Mouse (Mus musculus) heart, embryonic 10.5 days (tissue): ENCODE data around the gene Abcc4. TPM values are rescaled to one million over a fixed set of nuclear protein-coding genes. Genes with fewer than 3 reads are reported as not detected.

Source experiments
- DNase-seq: peaks from one replicate; pipeline ENCODE4 v3.0.0-alpha.2; 2017; ENCODE audit warnings: low spot score
- H3K27ac ChIP-seq: fragments of 300-500 bp; sonication (generic); 2 replicates; pipeline ENCODE4 v1.5.1; 2016; ENCODE audit warnings: mild to moderate bottlenecking
- H3K27me3 ChIP-seq: fragments of 300-500 bp; sonication (generic); 2 replicates; pipeline ENCODE4 v1.6.1; 2016; ENCODE audit warnings: mild to moderate bottlenecking; ENCODE audit not compliant: poor library complexity, insufficient read depth, severe bottlenecking
- H3K36me3 ChIP-seq: fragments of 300-500 bp; sonication (generic); 2 replicates; pipeline ENCODE4 v1.6.1; 2016; ENCODE audit warnings: mild to moderate bottlenecking, moderate library complexity
- H3K4me1 ChIP-seq: fragments of 300-500 bp; sonication (generic); 2 replicates; pipeline ENCODE4 v1.6.1; 2016; ENCODE audit warnings: mild to moderate bottlenecking
- H3K4me3 ChIP-seq: fragments of 300-500 bp; sonication (generic); 2 replicates; pipeline ENCODE4 v1.5.1; 2016; ENCODE audit warnings: mild to moderate bottlenecking, moderate library complexity
- H3K9me3 ChIP-seq: fragments of 300-500 bp; sonication (generic); 2 replicates; pipeline ENCODE4 v1.6.1; 2016; ENCODE audit warnings: mild to moderate bottlenecking, moderate library complexity
- WGBS: fragments of 180-500 bp; shearing (Covaris S2); methylation state at CpG from one replicate; pipeline ENCODE4 v1.1.7; 2016; 5-methylcytosine and 5-hydroxymethylcytosine counted together
- polyA plus RNA-seq: library from polyadenylated mRNA; unstranded; fragments of >200 nt; fragmentation: Nextera tagmentation; extraction: Ambion mirVana; gene quantifications from 2 replicates; pipeline ENCODE4 v1.2.1, GENCODE M21; 2016

Gene Abcc4
- polyA plus RNA-seq, 1 experiment from 2014 or later: 1.9 TPM

DNA sequence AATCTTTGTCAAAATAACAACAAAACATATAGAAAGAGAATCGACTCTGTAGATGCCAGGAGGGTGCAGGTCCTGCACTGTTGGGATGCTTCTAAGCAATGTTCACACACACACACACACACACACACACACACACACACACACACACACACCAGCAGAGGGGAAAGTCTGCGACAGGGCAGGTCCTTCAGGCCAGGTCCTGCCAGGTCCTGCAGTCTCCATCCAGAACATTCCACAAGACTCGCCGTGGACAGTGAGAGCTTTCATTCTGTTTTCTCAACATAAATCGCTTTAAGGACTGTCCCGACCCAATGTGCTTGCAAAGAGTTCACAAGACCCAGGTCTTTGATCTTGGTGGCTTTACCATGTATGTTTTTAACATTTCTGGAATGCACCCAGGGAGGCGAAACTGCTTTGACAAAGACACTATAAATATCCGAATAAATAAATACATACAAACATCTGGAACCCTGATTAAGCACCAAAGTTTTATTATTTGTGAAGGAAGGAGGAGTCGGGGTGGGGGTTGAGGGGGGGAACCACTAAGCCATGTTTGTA, 133.3 kb downstream of the Abcc4 start:
- H3K36me3 ChIP-seq: no peaks in the 10 kb centered on the region
- H3K27ac ChIP-seq: no peak overlapping the region
- no peak for DNase-seq
- H3K27me3 ChIP-seq: no peaks in the 10 kb centered on the region
- no peak overlapping the region for H3K4me3 ChIP-seq
- no peaks in the 10 kb centered on the region for H3K4me1 ChIP-seq
- 81% methylated on average over 9 of the region's 9 CpGs for WGBS
- no peaks in the 10 kb centered on the region for H3K9me3 ChIP-seq

DNA sequence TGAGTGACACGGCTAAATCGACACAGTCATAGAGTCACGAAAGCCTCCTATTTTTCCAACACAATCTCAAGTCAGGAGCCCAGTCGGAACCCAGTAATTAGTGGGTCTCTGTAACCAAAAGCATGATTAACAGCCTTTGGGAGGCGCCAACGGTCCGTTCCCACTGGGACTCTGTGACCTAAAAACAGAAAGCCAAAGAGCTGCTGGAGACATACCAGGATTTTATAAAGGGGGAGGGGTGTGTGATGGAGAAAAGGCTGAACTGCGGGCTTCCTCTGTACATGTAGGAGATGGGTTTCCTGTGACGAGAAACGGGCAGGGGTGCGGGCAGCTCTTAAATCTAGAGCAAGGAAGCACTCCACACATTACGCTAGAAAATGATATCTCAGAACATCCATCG, 136.4 kb downstream of the Abcc4 start:
- H3K4me1 ChIP-seq: no peaks in the 10 kb centered on the region
- H3K9me3 ChIP-seq: no peaks in the 10 kb centered on the region
- DNase-seq: no peak
- no peak overlapping the region for H3K4me3 ChIP-seq
- 84% methylated on average over 13 of the region's 13 CpGs for WGBS
- no peaks in the 10 kb centered on the region for H3K27me3 ChIP-seq
- H3K27ac ChIP-seq: no peak overlapping the region
- no peaks in the 10 kb centered on the region for H3K36me3 ChIP-seq

GRCm38 (mm10) chr14:118568116-118568673, 137.8 kb downstream of the Abcc4 start:
- DNase-seq: no peak
- no peak overlapping the region for H3K4me3 ChIP-seq
- H3K27me3 ChIP-seq: no peaks in the 10 kb centered on the region
- H3K27ac ChIP-seq: no peak overlapping the region
- no peaks in the 10 kb centered on the region for H3K9me3 ChIP-seq
- no peaks in the 10 kb centered on the region for H3K4me1 ChIP-seq
- 74% methylated on average over 17 of the region's 17 CpGs for WGBS
- H3K36me3 ChIP-seq: no peaks in the 10 kb centered on the region

GRCm38 (mm10) chr14:118566809-118567208, 139.2 kb downstream of the Abcc4 start:
- H3K36me3 ChIP-seq: no peaks in the 10 kb centered on the region
- H3K27ac ChIP-seq: no peak overlapping the region
- WGBS: 77% methylated on average over 5 of the region's 5 CpGs
- H3K4me3 ChIP-seq: no peak overlapping the region
- no peaks in the 10 kb centered on the region for H3K9me3 ChIP-seq
- H3K27me3 ChIP-seq: no peaks in the 10 kb centered on the region
- DNase-seq: no peak
- H3K4me1 ChIP-seq: 0 out of 2 replicates have a peak, but pooled peaks cover 2% of the 10 kb centered on the region

DNA sequence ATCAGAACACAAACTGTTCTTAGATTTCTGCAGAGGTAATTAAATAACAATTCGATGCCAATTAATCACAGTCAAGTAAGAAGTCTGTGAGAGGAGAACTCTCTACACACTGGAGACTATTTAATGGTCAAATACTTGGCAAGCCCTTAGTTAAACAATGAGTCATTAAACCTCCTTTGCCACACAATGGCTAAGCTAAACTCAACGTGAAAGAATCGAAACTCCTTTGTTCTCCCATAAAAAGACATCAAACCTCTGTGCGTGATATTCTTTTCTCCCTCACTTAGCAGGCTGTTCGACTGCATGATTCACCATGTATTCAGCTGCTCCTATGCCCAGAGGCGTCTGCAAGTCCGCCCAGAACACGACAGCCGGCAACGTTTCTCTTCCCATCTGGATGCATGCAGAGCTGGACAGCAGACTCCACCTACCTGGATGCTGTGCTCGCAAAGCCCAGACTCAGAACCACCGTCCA, 139.8 kb downstream of the Abcc4 start:
- DNase-seq: no peak
- no peaks in the 10 kb centered on the region for H3K27me3 ChIP-seq
- H3K4me1 ChIP-seq: 0 out of 2 replicates have a peak, but pooled peaks cover 4% of the 10 kb centered on the region
- 70% methylated on average over 12 of the region's 12 CpGs for WGBS
- H3K36me3 ChIP-seq: no peaks in the 10 kb centered on the region
- no peak overlapping the region for H3K27ac ChIP-seq
- no peak overlapping the region for H3K4me3 ChIP-seq
- H3K9me3 ChIP-seq: no peaks in the 10 kb centered on the region

GRCm38 (mm10) chr14:118565696-118566095, 140.3 kb downstream of the Abcc4 start:
- no peak overlapping the region for H3K4me3 ChIP-seq
- 0 out of 2 replicates have a peak, but pooled peaks cover 4% of the 10 kb centered on the region for H3K4me1 ChIP-seq
- no peaks in the 10 kb centered on the region for H3K27me3 ChIP-seq
- no peaks in the 10 kb centered on the region for H3K36me3 ChIP-seq
- 86% methylated on average over 5 of the region's 5 CpGs for whole genome bisulfite sequencing
- H3K27ac ChIP-seq: no peak overlapping the region
- no peak for DNase-seq
- H3K9me3 ChIP-seq: no peaks in the 10 kb centered on the region

DNA sequence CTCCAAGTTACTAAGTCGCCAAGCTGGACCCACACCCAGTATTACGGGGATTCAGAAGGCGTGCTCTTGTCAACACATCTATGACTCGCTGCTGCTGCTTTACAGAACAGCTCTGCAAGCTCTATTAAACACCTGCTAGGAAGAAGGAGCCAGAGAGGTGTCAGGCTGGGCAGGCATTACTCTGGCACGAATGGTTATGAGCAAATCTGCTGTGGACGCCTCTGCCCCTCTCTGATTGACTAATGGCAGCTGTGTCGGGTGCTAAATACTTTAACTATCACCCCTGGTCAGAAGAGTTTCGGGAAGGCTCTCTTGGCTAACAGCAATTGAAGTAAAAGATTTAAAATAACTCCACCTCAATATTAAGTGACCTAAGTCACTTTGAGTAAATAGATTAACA, 142.4 kb downstream of the Abcc4 start:
- no peak overlapping the region for H3K27ac ChIP-seq
- H3K4me3 ChIP-seq: no peak overlapping the region
- WGBS: 77% methylated on average over 8 of the region's 8 CpGs
- H3K9me3 ChIP-seq: no peaks in the 10 kb centered on the region
- no peaks in the 10 kb centered on the region for H3K36me3 ChIP-seq
- H3K4me1 ChIP-seq: 0 out of 2 replicates have a peak, but pooled peaks cover 4% of the 10 kb centered on the region
- no peak for DNase-seq
- H3K27me3 ChIP-seq: no peaks in the 10 kb centered on the region

- WGBS: 91% methylated on average over 20 of the region's 20 CpGs
- peaks cover 4% of the 10 kb centered on the region; the same call in 1 of the 2 replicates for H3K27me3 ChIP-seq
- H3K9me3 ChIP-seq: no peaks in the 10 kb centered on the region
Measured at GRCm38 (mm10) chr14:118552901-118553475, 153.0 kb downstream of the Abcc4 start.

DNA sequence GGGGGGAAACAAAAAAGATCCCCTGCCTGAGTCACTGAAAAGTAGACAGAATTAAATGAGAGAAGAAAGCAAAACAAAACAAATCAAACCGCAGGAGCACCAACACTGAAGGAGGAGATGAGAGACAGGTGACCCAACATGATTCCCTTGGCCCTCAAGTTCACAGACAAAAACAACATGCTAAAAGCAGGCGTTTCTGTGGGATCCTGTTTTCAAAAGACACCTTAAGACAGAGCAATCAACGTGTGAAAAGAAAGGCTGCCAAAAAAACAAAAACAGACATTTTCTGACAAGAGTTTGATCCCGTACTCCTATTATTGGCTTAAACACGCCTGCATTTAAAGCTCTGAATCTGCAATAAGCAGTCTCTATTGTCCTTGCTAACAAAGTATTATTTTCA, 153.6 kb downstream of the Abcc4 start:
- Histone ChIP-seq H3K27ac (peak overlapping the region; percentile 87; the same call in 1 of the 2 replicates), H3K36me3 (no peaks in the 10 kb centered on the region), H3K9me3 (no peaks in the 10 kb centered on the region), H3K4me3 (peak overlapping the region; percentile 49), H3K27me3 (peaks cover 4% of the 10 kb centered on the region; the same call in 1 of the 2 replicates), H3K4me1 (peaks cover 16% of the 10 kb centered on the region)
- no peak for DNase-seq
- 53% methylated on average over 5 of the region's 5 CpGs for WGBS

More at GRCm38 (mm10) chr14:118552901-118553475, 153.0 kb downstream of the Abcc4 start:
- Histone ChIP-seq H3K36me3 (no peaks in the 10 kb centered on the region), H3K4me3 (no peak overlapping the region), H3K27ac (no peak overlapping the region), H3K4me1 (peaks cover 16% of the 10 kb centered on the region)
- no peak for DNase-seq

- 5% methylated on average over 24 of the region's 24 CpGs for WGBS
- no peaks in the 10 kb centered on the region for H3K9me3 ChIP-seq
- no peaks in the 10 kb centered on the region for H3K36me3 ChIP-seq
- peak overlapping the region; percentile 87 for H3K27ac ChIP-seq
- peaks cover 16% of the 10 kb centered on the region for H3K4me1 ChIP-seq
- peaks cover 4% of the 10 kb centered on the region; the same call in 1 of the 2 replicates for H3K27me3 ChIP-seq
- DNase-seq: peak; percentile 79
- peak overlapping the region; percentile 49 for H3K4me3 ChIP-seq
Measured at GRCm38 (mm10) chr14:118551725-118552285, 154.2 kb downstream of the Abcc4 start.

- no peak for DNase-seq
- peaks cover 4% of the 10 kb centered on the region; the same call in 1 of the 2 replicates for H3K27me3 ChIP-seq
- H3K27ac ChIP-seq: peak overlapping the region; percentile 87
Measured at GRCm38 (mm10) chr14:118551061-118551724, 154.8 kb downstream of the Abcc4 start.

GRCm38 (mm10) chr14:118544493-118544892, 161.5 kb downstream of the Abcc4 start:
- H3K9me3 ChIP-seq: no peaks in the 10 kb centered on the region
- 63% methylated on average over 6 of the region's 6 CpGs for WGBS
- H3K27ac ChIP-seq: no peak overlapping the region
- H3K36me3 ChIP-seq: no peaks in the 10 kb centered on the region
- H3K4me1 ChIP-seq: peaks cover 7% of the 10 kb centered on the region; the same call in 1 of the 2 replicates
- no peak for DNase-seq
- H3K27me3 ChIP-seq: no peaks in the 10 kb centered on the region
- H3K4me3 ChIP-seq: no peak overlapping the region

More at GRCm38 (mm10) chr14:118551061-118551724, 154.8 kb downstream of the Abcc4 start:
- peak overlapping the region; percentile 49 for H3K4me3 ChIP-seq
- H3K9me3 ChIP-seq: no peaks in the 10 kb centered on the region
- H3K36me3 ChIP-seq: no peaks in the 10 kb centered on the region
- peaks cover 16% of the 10 kb centered on the region for H3K4me1 ChIP-seq
- WGBS: 29% methylated on average over 18 of the region's 18 CpGs
